Mouse (Mus musculus) erythroblast, embryonic 14.5 days (primary cell): Measurements from ENCODE around the gene Olfr94. TPM values are rescaled to one million over a fixed set of nuclear protein-coding genes. Genes with fewer than 3 reads are reported as not detected.

Experiments
- H3K27me3 ChIP-seq: 2 replicates; pipeline ENCODE4 v1.6.1; 2012; ENCODE audit warnings: inconsistent platforms; ENCODE audit not compliant: control insufficient read depth
- H3K36me3 ChIP-seq: 2 replicates; pipeline ENCODE4 v1.6.1; 2012; ENCODE audit warnings: mild to moderate bottlenecking, inconsistent platforms; ENCODE audit not compliant: control insufficient read depth
- H3K4me1 ChIP-seq: 2 replicates; pipeline ENCODE4 v1.6.1; 2012; ENCODE audit warnings: inconsistent platforms; ENCODE audit not compliant: control insufficient read depth
- H3K4me3 ChIP-seq: replicated peaks from 2 replicates; pipeline ENCODE3; 2012; ENCODE audit warnings: moderate library complexity, mild to moderate bottlenecking, inconsistent platforms
- H3K9me3 ChIP-seq: 2 replicates; pipeline ENCODE4 v1.6.1; 2012; ENCODE audit warnings: low read length, inconsistent platforms, mixed read lengths; ENCODE audit not compliant: control insufficient read depth
- GATA1 ChIP-seq: IDR thresholded peaks from 2 replicates; pipeline ENCODE4 v1.6.1; 2012; ENCODE audit warnings: low read length, inconsistent platforms, mixed read lengths
- TAL1 ChIP-seq: IDR thresholded peaks from 3 replicates; pipeline ENCODE4 v1.6.1; 2012; ENCODE audit warnings: low read length, inconsistent platforms, mixed read lengths
- polyA plus RNA-seq: library from polyadenylated mRNA; stranded (reverse); fragments of >175 nt; gene quantifications from 2 replicates; pipeline ENCODE4 v1.2.3, GENCODE M21; 2012

Gene Olfr94
- polyA plus RNA-seq, 1 experiment, result not detected

DNA sequence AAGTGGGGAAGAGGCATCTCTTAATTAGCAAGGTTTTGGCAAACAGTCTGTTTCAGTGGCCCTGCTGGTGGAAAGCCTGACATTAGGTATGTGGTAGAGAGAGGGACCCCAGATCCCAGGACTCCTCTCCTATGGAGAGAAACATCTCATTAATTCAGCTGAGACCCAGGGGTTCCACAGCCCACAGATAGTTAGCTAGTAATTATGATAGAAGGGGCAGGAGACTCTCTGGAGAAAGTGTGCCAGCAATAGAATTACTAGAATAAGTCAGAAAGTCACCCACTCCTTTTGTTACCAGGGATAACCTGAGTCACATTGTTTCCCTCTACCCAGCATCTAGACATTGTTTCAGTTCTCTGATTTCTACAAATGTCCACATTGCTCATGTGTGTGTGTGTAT is 39.4 kb downstream of the Olfr94 start, which contains the start of gene Olfr93:
Gene Olfr93, minus strand, starts transcription at position 101 of the 400 bp plus-strand sequence.
- H3K27me3 ChIP-seq, result no peaks in the 10 kb centered on the region
- H3K9me3 ChIP-seq, result peaks cover 2% of the 10 kb centered on the region; the same call in 1 of the 2 replicates
- TF ChIP-seq TAL1 (no peak), GATA1 (no peak)
- no peaks in the 10 kb centered on the region for H3K36me3 ChIP-seq
- H3K4me3 ChIP-seq, result no peak within 1 kb of the TSS
- H3K4me1 ChIP-seq, result no peaks in the 10 kb centered on the region

Other genes starting within 250 kb of the Olfr94 start
- gene Ppp1r11, start 249.3 kb downstream of the Olfr94 start, polyA plus RNA-seq, result 7.6 and 9.0 TPM in 2 replicates
- 0.28 and 0.48 TPM in 2 replicates for gene Znrd1, start 242.4 kb downstream of the Olfr94 start, polyA plus RNA-seq
- 0.04 and 0.07 TPM in 2 replicates for gene Znrd1as, start 242.4 kb downstream of the Olfr94 start, polyA plus RNA-seq
- gene 2410137M14Rik, start 219.8 kb downstream of the Olfr94 start, polyA plus RNA-seq, result not detected in 2 replicates
- gene H2-M5, start 211.5 kb downstream of the Olfr94 start, polyA plus RNA-seq, result not detected in 2 replicates
- gene Zfp57, start 199.8 kb downstream of the Olfr94 start, polyA plus RNA-seq, result not detected in 2 replicates
- gene Mog, start 177.6 kb downstream of the Olfr94 start, polyA plus RNA-seq, result not detected in 2 replicates
- 0.08 TPM in 1 of 2 replicates, not detected in the other for gene Gabbr1, start 155.0 kb downstream of the Olfr94 start, polyA plus RNA-seq
- not detected in 2 replicates for gene Olfr90, start 112.5 kb downstream of the Olfr94 start, polyA plus RNA-seq
- gene Olfr91, start 102.7 kb downstream of the Olfr94 start, polyA plus RNA-seq, result 0.04 TPM in 1 of 2 replicates, not detected in the other
- not detected in 2 replicates for gene Olfr92, start 80.9 kb downstream of the Olfr94 start, polyA plus RNA-seq
- not detected in 2 replicates for gene Olfr93, start 39.5 kb downstream of the Olfr94 start, polyA plus RNA-seq
- gene Ubd, start 7.1 kb downstream of the Olfr94 start, polyA plus RNA-seq, result not detected in 2 replicates
- not detected in 2 replicates for gene Olfr95, start 12.1 kb upstream of the Olfr94 start, polyA plus RNA-seq
- not detected in 2 replicates for gene Olfr96, start 19.2 kb upstream of the Olfr94 start, polyA plus RNA-seq
- not detected in 2 replicates for gene Olfr97, start 36.3 kb upstream of the Olfr94 start, polyA plus RNA-seq
- gene Olfr98, start 62.8 kb upstream of the Olfr94 start, polyA plus RNA-seq, result 0.06 TPM in 1 of 2 replicates, not detected in the other
- gene H2-M3, start 69.2 kb upstream of the Olfr94 start, polyA plus RNA-seq, result not detected in 2 replicates
- gene Olfr99, start 82.5 kb upstream of the Olfr94 start, polyA plus RNA-seq, result not detected in 2 replicates
- 0.02 TPM in 1 of 2 replicates, not detected in the other for gene Olfr101, start 103.3 kb upstream of the Olfr94 start, polyA plus RNA-seq
- not detected in 2 replicates for gene Olfr102, start 116.1 kb upstream of the Olfr94 start, polyA plus RNA-seq
- not detected in 2 replicates for gene Olfr103, start 138.7 kb upstream of the Olfr94 start, polyA plus RNA-seq
- gene Olfr104-ps, start 158.6 kb upstream of the Olfr94 start, polyA plus RNA-seq, result not detected in 2 replicates
- gene Olfr105-ps, start 178.0 kb upstream of the Olfr94 start, polyA plus RNA-seq, result not detected in 2 replicates
- not detected in 2 replicates for gene Olfr106-ps, start 189.4 kb upstream of the Olfr94 start, polyA plus RNA-seq
- gene Olfr107, start 198.2 kb upstream of the Olfr94 start, polyA plus RNA-seq, result not detected in 2 replicates
- gene Olfr108, start 244.5 kb upstream of the Olfr94 start, polyA plus RNA-seq, result not detected in 2 replicates